Mouse (Mus musculus) G1E (cell line): Measurements from ENCODE around the gene Aadac.

Experiments
- CTCF ChIP-seq: IDR thresholded peaks from 2 replicates; pipeline ENCODE4 v1.5.1; 2012; ENCODE audit warnings: low read depth, low read length, inconsistent platforms, mixed read lengths
- GATA1 ChIP-seq: IDR thresholded peaks from 2 replicates; pipeline ENCODE4 v1.6.1; 2012; ENCODE audit warnings: borderline replicate concordance, low read length, inconsistent platforms, mixed read lengths
- POLR2AphosphoS5 ChIP-seq: IDR thresholded peaks from 2 replicates; pipeline ENCODE4 v1.6.1; 2012; ENCODE audit warnings: low read depth, low read length, inconsistent platforms; ENCODE audit not compliant: insufficient replicate concordance

- TF ChIP-seq CTCF (no peak), GATA1 (no peak), POLR2AphosphoS5 (no peak)
These were observed 21.9 kb upstream of the Aadac start for GRCm38 (mm10) chr3:60003622-60004021.
